Mouse (Mus musculus) midbrain, embryonic 15.5 days (tissue): ENCODE data around the gene Mdh2. TPM values are rescaled to one million over a fixed set of nuclear protein-coding genes. Genes with fewer than 3 reads are reported as not detected.

Source experiments
- ATAC-seq: fragments of 200-750 bp; cut with Nextera tagmentation; replicated peaks from 2 replicates; pipeline ENCODE4 v1.8.0; 2017; ENCODE audit warnings: moderate TSS enrichment
- H3K27ac ChIP-seq: fragments of 300-500 bp; sonication (generic); 2 replicates; pipeline ENCODE4 v1.5.1; 2015; ENCODE audit warnings: mild to moderate bottlenecking, inconsistent platforms
- H3K27me3 ChIP-seq: fragments of 300-500 bp; sonication (generic); replicated peaks from 2 replicates; pipeline ENCODE4 v1.6.1; 2015; ENCODE audit warnings: inconsistent platforms
- H3K36me3 ChIP-seq: fragments of 300-500 bp; sonication (generic); replicated peaks from 2 replicates; pipeline ENCODE4 v1.6.1; 2015; ENCODE audit warnings: inconsistent platforms
- H3K4me1 ChIP-seq: fragments of 300-500 bp; sonication (generic); 2 replicates; pipeline ENCODE4 v1.6.1; 2015; ENCODE audit warnings: inconsistent platforms
- H3K4me2 ChIP-seq: fragments of 300-500 bp; sonication (generic); 2 replicates; pipeline ENCODE4 v1.6.1; 2015; ENCODE audit warnings: inconsistent platforms, mild to moderate bottlenecking, moderate library complexity
- H3K4me3 ChIP-seq: fragments of 300-500 bp; sonication (generic); 2 replicates; pipeline ENCODE4 v1.5.1; 2015; ENCODE audit warnings: mild to moderate bottlenecking, inconsistent platforms
- H3K9ac ChIP-seq: fragments of 300-500 bp; sonication (generic); 2 replicates; pipeline ENCODE4 v1.6.1; 2015; ENCODE audit warnings: mild to moderate bottlenecking, inconsistent platforms
- H3K9me3 ChIP-seq: fragments of 300-500 bp; sonication (generic); 2 replicates; pipeline ENCODE4 v1.6.1; 2016; ENCODE audit warnings: inconsistent platforms
- WGBS: fragments of 180-500 bp; shearing (Covaris S2); methylation state at CpG from one replicate; pipeline ENCODE4 v1.1.7; 2015; ENCODE audit warnings: mixed read lengths; 5-methylcytosine and 5-hydroxymethylcytosine counted together
- polyA plus RNA-seq: library from polyadenylated mRNA; unstranded; fragments of >200 nt; fragmentation: Nextera tagmentation; extraction: Ambion mirVana; gene quantifications from 2 replicates; pipeline ENCODE4 v1.2.1, GENCODE M21; 2015

Gene Mdh2
- polyA plus RNA-seq, 1 experiment from 2014 or later = 581 TPM

DNA sequence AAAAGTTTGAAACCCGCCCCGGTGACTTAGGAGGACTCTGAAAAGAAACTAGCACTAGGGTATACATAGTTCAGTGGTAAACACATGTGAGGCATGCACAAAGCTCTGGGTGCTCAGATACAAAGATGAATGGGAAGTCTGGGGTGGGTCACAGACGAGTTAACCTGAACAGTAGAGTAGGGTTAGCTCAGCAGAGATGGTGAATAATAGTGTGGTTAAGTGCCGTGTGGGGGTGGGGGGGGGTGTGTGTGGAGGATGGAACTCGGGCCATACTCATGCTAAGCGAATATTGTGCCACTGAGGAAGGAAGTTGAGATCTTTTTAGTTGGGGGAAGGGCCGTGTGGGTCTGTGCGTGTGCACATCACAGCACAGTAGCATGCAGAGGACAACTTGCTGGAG, 2.1 kb downstream of the Mdh2 start:
- Histone ChIP-seq H3K4me1 (peaks cover 30% of the 10 kb centered on the region), H3K27me3 (no peaks in the 10 kb centered on the region), H3K36me3 (peaks cover 18% of the 10 kb centered on the region), H3K9ac (no peak overlapping the region), H3K4me3 (no peak overlapping the region), H3K4me2 (no peak overlapping the region; the same call in 1 of the 2 replicates), H3K9me3 (no peaks in the 10 kb centered on the region), H3K27ac (no peak overlapping the region)
- no peak for ATAC-seq
- 80% methylated on average over 8 of the region's 8 CpGs for WGBS

DNA sequence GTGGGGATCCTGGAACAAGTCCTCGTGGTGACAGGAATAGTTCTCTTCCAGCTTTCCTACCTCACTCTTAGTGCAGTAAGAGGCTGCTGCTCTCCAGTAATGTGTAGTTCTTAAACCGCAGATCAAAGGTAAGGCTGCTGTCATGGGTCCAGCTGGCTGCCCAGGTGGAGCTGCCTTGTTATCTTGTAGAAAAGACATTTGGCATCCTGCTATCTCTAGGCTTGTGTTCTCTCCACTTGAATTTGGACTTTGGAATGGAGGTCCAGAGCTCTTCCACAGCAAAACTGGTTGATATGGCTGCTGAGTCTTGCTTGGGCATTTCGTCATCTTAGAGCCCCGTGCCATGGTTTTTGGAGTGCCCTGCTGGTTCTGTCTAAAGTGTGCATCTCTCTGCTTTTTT, 4.6 kb downstream of the Mdh2 start:
- Histone ChIP-seq H3K27me3 (no peaks in the 10 kb centered on the region), H3K9me3 (no peaks in the 10 kb centered on the region), H3K4me1 (peaks cover 22% of the 10 kb centered on the region), H3K4me3 (no peak overlapping the region), H3K4me2 (no peak overlapping the region), H3K9ac (no peak overlapping the region), H3K36me3 (peaks cover 39% of the 10 kb centered on the region), H3K27ac (no peak overlapping the region)
- WGBS = 97% methylated on average over 4 of the region's 4 CpGs
- ATAC-seq = no peak

DNA sequence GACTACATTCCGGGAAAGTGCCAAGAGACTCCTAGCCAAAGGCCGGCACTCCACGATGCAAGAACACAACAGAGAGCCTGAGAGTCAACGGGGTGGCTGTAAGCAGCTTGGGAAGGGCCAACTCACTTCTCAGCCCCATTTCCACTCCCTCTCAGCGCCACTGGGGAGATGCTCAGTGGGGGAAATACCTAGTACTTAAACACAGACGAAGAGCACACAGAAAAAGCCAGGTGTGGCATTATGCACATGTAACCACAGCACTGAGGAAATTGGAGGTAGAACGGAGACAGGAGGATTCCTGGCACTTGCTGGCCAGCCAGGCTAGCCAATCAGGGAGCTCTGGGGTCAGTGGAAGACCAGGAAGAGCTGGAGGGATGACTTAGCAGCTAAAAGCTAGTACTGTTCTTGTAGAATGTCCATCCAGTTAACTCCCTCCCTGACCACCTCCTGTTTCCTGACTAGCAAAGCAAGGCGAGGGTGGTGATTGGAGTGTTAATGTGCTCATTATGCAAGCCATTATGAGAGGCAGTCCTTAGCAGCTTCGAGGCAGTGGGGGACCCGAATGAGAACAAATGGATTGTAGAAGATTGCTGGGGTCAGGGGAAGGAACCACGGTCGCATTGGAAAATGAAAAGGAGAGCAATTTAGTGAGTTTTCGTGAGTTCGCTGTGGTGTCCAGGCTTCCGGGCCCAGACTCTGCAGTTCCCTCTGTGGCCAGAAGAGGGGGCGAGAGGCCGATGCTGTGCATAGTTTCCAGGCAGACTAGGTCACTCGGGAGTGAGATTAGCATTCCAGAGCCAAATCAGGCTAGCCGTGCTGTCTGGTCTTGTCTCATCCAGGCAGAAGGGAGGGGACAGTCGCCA, 15.9 kb downstream of the Mdh2 start:
- 7% methylated on average over 20 of the region's 20 CpGs for WGBS
- no peak overlapping the region for H3K4me3 ChIP-seq

GRCm38 (mm10) chr5:135794859-135795181, 16.5 kb downstream of the Mdh2 start:
- H3K4me1 ChIP-seq = peaks cover 14% of the 10 kb centered on the region
- 8% methylated on average over 5 of the region's 5 CpGs for WGBS
- no peak; the same call in 1 of the 2 replicates for ATAC-seq
- no peaks in the 10 kb centered on the region for H3K9me3 ChIP-seq
- peaks cover 8% of the 10 kb centered on the region for H3K36me3 ChIP-seq
- peak overlapping the region; percentile 85 for H3K27ac ChIP-seq
- H3K4me2 ChIP-seq = peak overlapping the region; percentile 30
- 0 out of 2 replicates have a peak overlapping the region, but pooled peaks have one; percentile 7 for H3K9ac ChIP-seq
- H3K4me3 ChIP-seq = no peak overlapping the region
- H3K27me3 ChIP-seq = no peaks in the 10 kb centered on the region

More for the DNA sequence above, 15.9 kb downstream of the Mdh2 start:
- Histone ChIP-seq H3K27me3 (no peaks in the 10 kb centered on the region), H3K9me3 (no peaks in the 10 kb centered on the region), H3K27ac (peak overlapping the region; percentile 85), H3K4me1 (peaks cover 14% of the 10 kb centered on the region), H3K9ac (0 out of 2 replicates have a peak overlapping the region, but pooled peaks have one; percentile 7), H3K4me2 (peak overlapping the region; percentile 30), H3K36me3 (peaks cover 14% of the 10 kb centered on the region)
- peak; percentile 93 for ATAC-seq

GRCm38 (mm10) chr5:135799746-135800145, 21.5 kb downstream of the Mdh2 start:
- Histone ChIP-seq H3K27ac (no peak overlapping the region), H3K36me3 (no peaks in the 10 kb centered on the region), H3K4me1 (peaks cover 22% of the 10 kb centered on the region), H3K4me2 (no peak overlapping the region), H3K9me3 (no peaks in the 10 kb centered on the region), H3K9ac (no peak overlapping the region), H3K27me3 (no peaks in the 10 kb centered on the region), H3K4me3 (no peak overlapping the region)
- ATAC-seq = no peak
- 49% methylated on average over 4 of the region's 4 CpGs for WGBS

- Histone ChIP-seq H3K4me3 (no peak overlapping the region), H3K9me3 (no peaks in the 10 kb centered on the region), H3K27me3 (no peaks in the 10 kb centered on the region), H3K4me2 (no peak overlapping the region), H3K36me3 (no peaks in the 10 kb centered on the region), H3K27ac (peak overlapping the region; percentile 70), H3K9ac (no peak overlapping the region), H3K4me1 (peaks cover 19% of the 10 kb centered on the region)
- 0 out of 2 replicates have a peak, but pooled peaks have one; percentile 31 for ATAC-seq
- WGBS = 0% methylated on average over 6 of the region's 6 CpGs
These were observed 22.6 kb downstream of the Mdh2 start for GRCm38 (mm10) chr5:135800927-135801326.

- Histone ChIP-seq H3K4me3 (no peak overlapping the region), H3K36me3 (no peaks in the 10 kb centered on the region), H3K4me1 (peaks cover 30% of the 10 kb centered on the region), H3K27me3 (no peaks in the 10 kb centered on the region), H3K4me2 (no peak overlapping the region), H3K9me3 (no peaks in the 10 kb centered on the region), H3K27ac (0 out of 2 replicates have a peak overlapping the region, but pooled peaks have one; percentile 14), H3K9ac (no peak overlapping the region)
- ATAC-seq = 0 out of 2 replicates have a peak, but pooled peaks have one; percentile 6
- 87% methylated on average over 8 of the region's 8 CpGs for WGBS
These were observed 24.4 kb downstream of the Mdh2 start for GRCm38 (mm10) chr5:135802641-135803040.

GRCm38 (mm10) chr5:135803135-135803534, 24.9 kb downstream of the Mdh2 start:
- Histone ChIP-seq H3K4me2 (no peak overlapping the region), H3K36me3 (no peaks in the 10 kb centered on the region), H3K9ac (no peak overlapping the region), H3K9me3 (no peaks in the 10 kb centered on the region), H3K4me3 (no peak overlapping the region), H3K27ac (no peak overlapping the region), H3K27me3 (no peaks in the 10 kb centered on the region), H3K4me1 (peaks cover 35% of the 10 kb centered on the region)
- 74% methylated on average over 4 of the region's 4 CpGs for whole genome bisulfite sequencing
- no peak for ATAC-seq

DNA sequence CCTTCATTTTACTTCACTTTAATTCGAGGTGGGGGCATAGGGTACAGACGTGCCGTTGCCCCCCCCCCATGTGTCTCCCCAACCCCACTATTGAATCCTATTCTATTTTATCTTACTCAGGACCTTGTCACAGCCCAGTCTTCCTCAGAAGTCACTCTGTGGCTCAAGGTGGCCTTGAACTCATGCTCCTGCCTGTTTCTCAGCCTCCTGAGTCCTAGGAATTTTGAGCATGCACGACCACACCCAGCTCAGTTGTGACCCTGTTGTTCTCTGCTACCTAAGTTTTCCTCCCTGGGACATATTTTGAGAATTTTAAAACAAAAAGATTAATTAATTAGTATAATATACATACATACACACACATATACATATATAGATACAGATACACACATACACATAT, 25.4 kb downstream of the Mdh2 start:
- no peak overlapping the region for H3K27ac ChIP-seq
- no peaks in the 10 kb centered on the region for H3K9me3 ChIP-seq
- no peak overlapping the region for H3K9ac ChIP-seq
- H3K4me3 ChIP-seq = no peak overlapping the region
- peaks cover 40% of the 10 kb centered on the region for H3K4me1 ChIP-seq
- H3K27me3 ChIP-seq = no peaks in the 10 kb centered on the region
- H3K36me3 ChIP-seq = no peaks in the 10 kb centered on the region
- whole genome bisulfite sequencing = 79% methylated on average over 4 of the region's 4 CpGs
- ATAC-seq = no peak
- H3K4me2 ChIP-seq = no peak overlapping the region

DNA sequence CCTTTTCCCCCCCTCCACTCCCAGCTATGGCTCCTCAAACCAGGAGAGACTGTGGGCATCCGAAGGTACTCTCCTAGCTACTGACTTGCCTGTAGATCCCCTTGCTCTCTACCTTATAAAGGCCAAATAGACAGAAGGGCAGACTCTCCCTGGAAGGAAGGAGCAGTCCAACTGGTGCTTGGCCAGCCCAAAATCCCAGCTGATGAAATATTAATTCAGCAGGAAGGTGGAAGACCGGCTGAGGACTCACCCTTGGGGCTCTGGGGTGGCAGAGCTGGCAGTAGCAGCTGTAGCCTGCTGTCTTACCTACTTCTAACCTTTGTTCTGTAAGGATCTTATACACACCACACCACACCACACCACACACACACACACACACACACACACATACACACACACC, 26.5 kb downstream of the Mdh2 start:
- no peak overlapping the region for H3K4me3 ChIP-seq
- peak overlapping the region; percentile 9; the same call in 1 of the 2 replicates for H3K9ac ChIP-seq
- peaks cover 49% of the 10 kb centered on the region for H3K4me1 ChIP-seq
- no peak overlapping the region for H3K4me2 ChIP-seq
- WGBS = 53% methylated on average over 2 of the region's 2 CpGs
- H3K27ac ChIP-seq = peak overlapping the region; percentile 49; the same call in 1 of the 2 replicates
- no peaks in the 10 kb centered on the region for H3K27me3 ChIP-seq
- ATAC-seq = no peak
- no peaks in the 10 kb centered on the region for H3K36me3 ChIP-seq
- no peaks in the 10 kb centered on the region for H3K9me3 ChIP-seq

DNA sequence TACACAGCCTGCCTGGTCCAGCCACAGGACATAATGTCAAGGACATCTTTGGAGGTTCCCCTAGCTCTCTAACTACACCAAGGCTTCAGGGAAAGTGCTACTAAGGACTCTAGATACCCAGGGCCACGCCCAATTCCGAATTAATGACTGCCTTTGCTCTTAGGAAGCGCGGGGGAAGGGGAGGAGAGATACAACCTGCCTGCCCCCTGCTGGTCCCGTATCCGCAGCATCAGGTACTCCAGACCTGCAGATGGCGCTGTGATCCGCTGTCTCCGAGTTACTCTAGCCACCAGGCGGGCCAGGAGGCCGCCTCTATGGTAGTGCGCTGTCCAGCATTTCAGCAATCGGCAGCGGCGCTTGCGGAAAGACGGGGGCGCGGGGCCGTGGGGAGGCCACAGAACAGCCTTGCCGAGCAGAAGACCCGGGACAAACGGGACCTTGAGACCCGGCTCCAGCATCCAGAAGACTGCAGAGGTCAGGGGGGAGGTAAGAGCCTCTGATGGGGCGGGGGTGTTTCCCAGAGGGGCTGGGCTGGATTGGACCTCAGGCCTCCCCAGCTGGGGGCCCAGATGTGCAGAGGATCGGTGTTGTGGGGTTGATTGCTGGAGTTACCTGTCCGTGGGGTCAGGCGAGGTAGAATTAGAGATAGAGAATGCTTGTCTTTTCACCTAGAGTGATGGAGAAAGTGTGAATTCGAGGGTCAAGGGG, 28.4 kb downstream of the Mdh2 start, which contains the start of gene Srrm3:
Srrm3 (plus strand) TSS at position 336 of the 708 bp plus-strand sequence.
- Histone ChIP-seq H3K4me3 (peak within 1 kb of the TSS; percentile 81), H3K27me3 (no peaks in the 10 kb centered on the region), H3K4me1 (peaks cover 39% of the 10 kb centered on the region), H3K4me2 (peak within 1 kb of the TSS; percentile 68), H3K36me3 (no peaks in the 10 kb centered on the region), H3K9ac (peak within 1 kb of the TSS; percentile 87), H3K9me3 (no peaks in the 10 kb centered on the region), H3K27ac (peak within 1 kb of the TSS; percentile 73)
- WGBS = 3% methylated on average over 29 of the region's 29 CpGs
- ATAC-seq = peak; percentile 72

DNA sequence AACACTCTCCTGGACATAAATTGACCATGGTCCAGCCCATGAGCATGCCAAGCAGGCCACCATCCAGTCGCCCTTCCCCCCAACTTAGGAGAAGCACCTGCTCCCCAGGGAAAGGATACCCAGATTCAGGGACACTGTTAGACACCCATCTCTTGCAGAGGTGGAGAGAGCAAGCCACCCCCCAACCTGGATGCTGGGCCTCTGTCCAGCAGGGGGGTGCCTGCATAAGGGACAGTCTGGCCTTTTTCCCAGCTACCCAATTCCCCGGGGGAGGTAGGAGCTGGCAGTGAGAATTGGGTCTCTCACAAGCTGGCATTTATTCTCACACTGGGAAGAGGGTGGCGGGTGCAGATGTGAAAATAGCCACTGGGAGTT, 29.0 kb downstream of the Mdh2 start:
- Histone ChIP-seq H3K4me3 (peak overlapping the region; percentile 81), H3K27ac (no peak overlapping the region), H3K36me3 (no peaks in the 10 kb centered on the region), H3K9me3 (no peaks in the 10 kb centered on the region), H3K4me1 (peaks cover 38% of the 10 kb centered on the region), H3K9ac (peak overlapping the region; percentile 87), H3K27me3 (no peaks in the 10 kb centered on the region), H3K4me2 (peak overlapping the region; percentile 68)
- ATAC-seq = 0 out of 2 replicates have a peak, but pooled peaks have one; percentile 11
- 42% methylated on average over 3 of the region's 3 CpGs for WGBS
